Mouse (Mus musculus) Muller cell, postnatal 12 days (primary cell): Measurements from ENCODE around the gene Msl1.
"Not testable (repeated sequence)": the region's sequence is repeated elsewhere in the genome, so short reads cannot be mapped to it uniquely, and the experiment has no call there.

ENCODE experiments used
- DNase-seq: peaks from one replicate; pipeline ENCODE4 v3.0.0-alpha.2; 2015; ENCODE audit errors: inconsistent ontology term

Msl1 gene

DNA sequence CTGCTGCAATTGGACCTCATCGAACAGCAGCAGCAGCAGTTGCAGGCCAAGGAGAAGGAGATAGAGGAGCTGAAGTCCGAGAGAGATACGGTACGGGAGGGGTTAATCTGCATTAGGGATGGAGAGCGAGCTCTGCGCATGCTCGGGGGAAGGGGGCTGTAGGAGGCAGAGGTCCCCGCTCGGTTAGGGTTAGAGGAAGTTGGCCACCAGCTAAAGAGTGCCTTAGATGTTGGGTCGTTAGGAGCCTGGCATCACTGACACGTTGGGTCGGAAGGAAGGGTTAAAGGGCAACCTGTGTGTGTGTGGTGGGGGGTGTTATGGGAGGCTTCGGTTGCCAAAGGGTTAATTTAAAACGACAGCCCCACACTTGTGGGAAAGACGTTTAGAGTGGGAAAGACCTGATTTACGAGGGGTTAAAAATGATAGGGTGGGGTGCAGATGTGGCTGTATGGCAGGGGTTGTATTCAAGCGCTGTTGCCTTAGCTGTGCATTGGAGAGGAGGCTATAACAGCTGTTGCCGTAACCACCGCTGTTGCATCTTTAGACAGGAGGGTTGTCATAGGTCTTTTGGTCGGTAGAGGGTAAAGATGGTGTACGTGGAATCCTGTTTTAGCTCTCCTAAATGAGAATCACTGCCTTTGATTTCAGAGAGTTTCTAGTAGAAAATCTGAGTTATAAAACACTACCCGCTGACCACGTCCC is 1.4 kb downstream of the Msl1 start:
- peak; percentile 70 for DNase-seq

DNA sequence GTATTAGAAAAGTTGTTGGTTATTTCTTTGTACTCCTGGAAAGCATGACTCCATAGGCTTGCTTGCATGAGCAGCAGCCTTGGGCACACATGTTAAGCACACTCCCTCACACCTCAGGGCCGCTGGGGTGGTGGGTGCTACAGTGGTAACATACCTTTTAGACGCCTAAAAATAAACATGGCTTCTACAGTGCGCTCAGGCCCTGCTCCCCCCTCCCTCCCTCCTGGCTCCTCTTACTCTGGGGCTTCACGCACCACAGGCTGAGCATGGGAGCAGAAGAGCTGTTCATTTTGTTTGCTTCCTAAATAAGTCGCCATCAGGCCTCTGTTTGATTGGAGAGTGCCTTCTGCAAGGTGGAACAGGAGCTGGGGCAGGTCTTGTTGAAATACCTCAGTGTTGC is 2.0 kb downstream of the Msl1 start:
- peak; percentile 24 for DNase-seq

DNA sequence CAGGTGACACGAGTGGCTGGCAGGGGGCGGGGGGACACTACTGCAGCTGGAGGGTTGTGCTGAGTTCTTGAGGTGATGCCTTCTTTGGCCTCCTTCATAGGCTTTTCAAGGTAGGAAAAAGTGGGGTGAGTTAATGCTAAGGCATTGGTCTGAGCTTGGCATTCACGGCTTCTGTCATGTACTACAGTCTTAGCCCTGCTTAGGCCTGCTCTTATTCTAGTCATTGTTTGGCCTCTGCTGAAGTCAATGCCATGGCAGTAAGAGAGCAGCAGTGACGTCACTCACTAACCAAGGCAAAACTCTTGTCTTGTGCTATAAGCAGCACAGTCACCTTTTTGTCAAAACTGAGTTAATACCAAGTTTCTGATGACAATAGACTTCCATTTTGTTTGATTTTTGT is 2.6 kb downstream of the Msl1 start:
- DNase-seq, result peak; percentile 6

GRCm38 (mm10) chr11:98804605-98805004 is 9.3 kb downstream of the Msl1 start, which contains the start of gene Casc3:
Gene Casc3 (plus strand): TSS chr11:98804905.
- DNase-seq, result no peak

GRCm38 (mm10) chr11:98808417-98808816 is 13.1 kb downstream of the Msl1 start:
- no peak for DNase-seq

DNA sequence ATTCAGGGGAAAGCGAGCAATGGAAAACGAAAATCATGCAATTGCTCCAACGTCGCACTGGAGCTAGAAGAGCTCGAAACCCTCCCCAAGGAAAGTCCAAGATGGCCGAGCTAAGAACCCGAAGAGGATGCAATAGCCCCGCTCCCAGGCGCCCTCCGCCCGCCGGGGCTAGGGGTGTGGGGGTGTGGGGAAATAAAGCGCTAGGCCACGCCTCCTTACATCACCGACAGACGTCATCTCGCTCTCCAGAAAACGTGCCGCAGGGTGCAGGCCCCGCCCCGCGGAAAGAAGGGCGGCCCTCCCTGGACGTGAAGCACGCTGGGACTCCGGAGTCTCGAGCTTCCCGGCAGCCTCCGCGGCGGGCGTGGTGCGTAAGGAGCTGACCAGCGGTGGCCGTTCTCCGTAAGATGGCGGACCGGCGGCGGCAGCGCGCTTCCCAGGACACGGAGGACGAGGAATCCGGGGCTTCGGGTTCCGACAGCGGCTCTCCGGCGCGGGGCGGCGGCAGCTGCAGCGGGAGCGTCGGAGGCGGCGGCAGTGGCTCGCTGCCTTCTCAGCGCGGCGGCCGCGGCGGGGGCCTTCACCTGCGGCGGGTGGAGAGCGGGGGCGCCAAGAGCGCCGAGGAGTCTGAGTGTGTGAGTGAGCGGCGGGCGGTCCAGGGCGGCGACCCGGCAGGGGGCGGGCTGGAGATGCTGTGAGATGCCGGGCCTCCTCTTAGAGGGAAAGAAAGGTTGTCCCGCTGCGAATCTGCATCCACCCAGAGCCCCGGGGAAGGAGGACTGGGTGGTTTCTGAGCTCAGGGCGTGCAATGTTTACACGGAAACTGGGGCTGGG is 14.4 kb downstream of the Msl1 start:
- DNase-seq, result peak; percentile 99

GRCm38 (mm10) chr11:98810686-98811085 is 15.4 kb downstream of the Msl1 start:
- no peak for DNase-seq

GRCm38 (mm10) chr11:98816706-98817239 is 21.5 kb downstream of the Msl1 start:
- no peak for DNase-seq

DNA sequence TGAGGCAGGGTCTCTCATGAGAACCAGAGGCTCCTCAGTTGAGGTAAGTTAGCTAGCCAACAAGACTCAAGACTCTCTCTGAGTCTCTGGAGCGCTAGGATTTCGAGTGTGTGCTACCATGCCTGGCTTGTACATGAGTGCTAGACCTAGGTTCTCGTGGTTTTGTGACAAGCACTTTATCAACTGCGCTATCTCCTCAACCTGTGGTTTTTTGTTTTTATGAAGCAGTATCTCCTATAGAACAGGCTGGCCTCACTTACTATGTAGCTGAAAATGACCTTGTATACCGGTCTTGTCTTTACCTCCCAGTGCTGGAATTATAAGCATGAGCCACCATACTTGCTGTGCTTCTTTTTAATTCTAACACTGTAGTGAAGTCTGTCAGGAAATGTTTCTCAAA is 25.7 kb downstream of the Msl1 start:
- DNase-seq, result no peak

- not testable (repeated sequence) for DNase-seq
These were observed 30.8 kb downstream of the Msl1 start for GRCm38 (mm10) chr11:98826071-98826470.

DNA sequence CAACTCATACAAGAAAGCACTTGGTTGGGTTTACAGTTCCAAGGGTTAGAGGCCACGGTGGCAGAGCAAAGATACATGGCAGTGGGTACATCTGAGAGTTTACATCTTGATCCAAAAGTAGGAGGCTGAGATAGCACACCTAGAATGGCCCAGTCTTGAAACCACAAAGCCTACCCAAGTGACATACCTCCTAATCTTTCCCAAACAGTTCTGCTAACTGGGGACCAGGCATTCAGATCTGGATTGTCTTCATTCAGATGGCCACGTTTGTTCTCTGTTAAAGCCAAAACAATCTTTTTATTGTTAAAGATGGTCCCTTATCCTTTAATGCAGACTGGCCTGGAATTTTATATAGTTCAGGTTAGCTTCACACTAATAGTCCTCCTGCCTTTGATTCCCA is 32.6 kb downstream of the Msl1 start:
- DNase-seq, result no peak

DNA sequence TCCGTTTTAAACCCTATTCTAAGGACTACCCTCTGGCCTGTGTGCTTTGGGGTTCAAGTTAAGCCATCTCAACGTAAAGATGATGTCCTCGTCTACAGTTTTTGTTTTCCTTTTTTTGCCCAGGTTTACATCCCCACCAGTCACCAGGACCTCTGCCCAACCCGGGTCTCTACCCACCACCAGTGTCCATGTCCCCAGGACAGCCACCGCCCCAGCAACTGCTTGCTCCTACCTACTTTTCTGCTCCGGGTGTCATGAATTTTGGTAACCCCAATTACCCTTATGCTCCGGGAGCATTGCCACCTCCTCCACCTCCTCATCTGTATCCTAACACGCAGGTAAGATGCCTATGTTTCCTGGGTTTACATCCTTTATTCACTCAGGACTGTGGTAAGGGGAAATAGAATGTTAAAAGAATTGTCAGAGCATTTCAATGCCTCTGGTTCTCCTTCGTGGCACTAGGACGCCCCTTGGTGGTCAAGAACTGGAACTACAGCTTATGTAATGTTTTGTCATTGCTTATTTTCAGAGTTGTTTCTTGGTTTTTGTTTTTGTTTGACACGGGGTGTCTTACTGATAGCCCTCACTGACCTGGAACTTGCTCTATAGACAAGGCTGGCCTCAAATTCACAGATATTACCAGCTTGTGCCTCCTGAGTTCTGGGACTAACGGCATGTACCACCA is 33.9 kb downstream of the Msl1 start:
- peak; percentile 39 for DNase-seq

DNA sequence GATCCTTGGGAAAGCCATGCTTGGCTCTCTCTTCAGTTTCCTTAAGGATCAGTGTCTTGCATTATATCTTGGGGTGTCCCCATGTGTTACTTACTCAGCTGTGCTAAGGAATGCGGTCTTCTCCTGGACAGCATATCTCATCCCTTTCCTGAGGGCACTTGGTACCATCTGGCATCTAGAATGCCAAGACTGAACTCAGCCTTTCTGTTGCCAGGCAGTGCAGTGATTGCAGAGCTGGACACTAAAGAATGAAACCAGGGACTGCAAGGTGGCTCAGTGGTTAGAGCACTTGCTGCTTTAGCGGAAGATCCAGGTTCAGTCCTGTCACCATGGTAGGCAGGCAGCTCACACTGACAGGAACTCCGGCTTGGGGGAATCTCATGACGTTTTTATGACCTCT is 34.6 kb downstream of the Msl1 start:
- no peak for DNase-seq

- DNase-seq, result no peak
These were observed 40.0 kb downstream of the Msl1 start for GRCm38 (mm10) chr11:98835296-98835695.

DNA sequence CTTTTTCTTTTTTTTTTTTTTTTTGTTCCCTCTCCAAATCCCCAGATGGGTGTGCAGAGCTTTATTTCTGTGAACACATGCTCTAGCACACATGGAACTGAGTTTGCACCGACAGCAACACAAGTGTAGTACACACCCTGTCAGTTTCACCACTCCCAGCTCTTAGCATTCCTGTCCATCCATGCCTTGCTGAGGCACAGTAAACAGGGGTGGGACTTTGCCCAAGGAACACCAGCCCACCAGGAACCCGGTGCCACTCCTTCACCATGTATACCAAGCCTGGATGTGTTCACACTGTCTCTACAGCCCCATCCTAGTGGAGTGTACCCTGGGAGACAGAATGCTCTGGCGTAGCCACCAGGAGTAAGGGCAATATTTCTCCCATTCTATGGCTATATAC is 40.4 kb downstream of the Msl1 start:
- DNase-seq, result no peak

DNA sequence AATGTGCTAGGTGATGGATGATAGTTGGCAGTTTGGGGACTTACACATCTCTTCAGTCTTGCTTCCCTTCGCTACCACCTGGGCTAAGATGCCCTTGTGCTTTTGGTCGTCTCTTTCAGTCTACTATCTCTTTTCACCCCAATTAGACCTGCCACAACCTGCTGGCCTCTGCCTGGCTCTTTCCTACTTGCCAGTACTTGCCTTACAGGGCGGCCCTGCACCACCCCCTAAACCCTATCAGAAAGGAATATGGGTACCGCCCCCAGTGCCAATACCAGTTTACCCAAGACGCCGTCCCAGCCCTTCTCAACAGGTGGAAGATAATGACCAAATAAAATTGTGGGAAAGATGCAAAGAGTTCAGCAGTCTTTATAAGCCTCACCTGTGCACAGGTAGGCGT is 40.8 kb downstream of the Msl1 start:
- DNase-seq, result no peak

GRCm38 (mm10) chr11:98836651-98837141 is 41.4 kb downstream of the Msl1 start, which contains the start of gene Rapgefl1:
Gene Rapgefl1 (plus strand): TSS chr11:98836785.
- DNase-seq, result peak; percentile 91

GRCm38 (mm10) chr11:98837231-98837704 is 42.0 kb downstream of the Msl1 start:
- DNase-seq, result no peak

GRCm38 (mm10) chr11:98837917-98838316 is 42.6 kb downstream of the Msl1 start:
- DNase-seq, result no peak

- DNase-seq, result no peak
These were observed 43.2 kb downstream of the Msl1 start for GRCm38 (mm10) chr11:98838512-98838911.

DNA sequence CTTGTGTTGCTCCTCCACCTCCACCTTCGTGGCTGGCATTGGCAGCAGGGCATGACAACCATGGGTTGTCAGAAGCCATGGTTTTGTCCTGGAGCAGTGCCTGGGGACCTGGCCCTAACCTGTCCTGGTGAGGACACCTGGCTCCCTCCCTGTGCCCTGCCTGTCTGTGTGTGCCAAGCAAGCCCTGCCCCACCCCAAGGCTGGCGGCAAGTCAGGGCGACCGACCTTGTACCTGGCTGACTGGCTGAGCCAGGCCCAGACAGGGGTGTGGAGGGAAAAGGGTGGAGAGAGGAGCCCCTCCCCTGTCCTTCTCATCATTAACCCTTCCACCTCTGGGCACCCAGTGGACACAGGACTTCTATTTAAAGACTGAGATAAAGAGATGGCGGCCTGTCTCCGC is 44.1 kb downstream of the Msl1 start:
- DNase-seq, result no peak

- DNase-seq, result no peak
These were observed 44.6 kb downstream of the Msl1 start for GRCm38 (mm10) chr11:98839897-98840296.
